Mouse (Mus musculus) liver, adult 2 months (tissue): ENCODE results near the gene Dock6. TPM values are rescaled to one million over a fixed set of nuclear protein-coding genes. Genes with fewer than 3 reads are reported as not detected.

Source experiments
- DNase-seq: peaks from one replicate; pipeline ENCODE4 v3.0.0-alpha.2; 2011; ENCODE audit warnings: low read depth, low spot score; ENCODE audit errors: extremely low read depth
- H3K27ac ChIP-seq: fragments of 200-500 bp; replicated peaks from 2 replicates; pipeline ENCODE4 v1.5.1; 2012; ENCODE audit warnings: low read depth, mild to moderate bottlenecking, control low read depth, inconsistent platforms, low read length; ENCODE audit not compliant: insufficient read depth
- H3K27me3 ChIP-seq: fragments of 200-500 bp; 2 replicates; pipeline ENCODE4 v1.6.1; 2012; ENCODE audit warnings: mild to moderate bottlenecking, moderate library complexity, low read length, inconsistent platforms; ENCODE audit not compliant: control insufficient read depth, insufficient read depth
- H3K36me3 ChIP-seq: fragments of 200-500 bp; 2 replicates; pipeline ENCODE4 v1.6.1; 2012; ENCODE audit warnings: low read length, inconsistent platforms; ENCODE audit not compliant: control insufficient read depth, insufficient read depth
- H3K4me1 ChIP-seq: fragments of 200-500 bp; 2 replicates; pipeline ENCODE4 v1.6.1; 2011; ENCODE audit warnings: low read length; ENCODE audit not compliant: control insufficient read depth, insufficient read depth
- H3K4me3 ChIP-seq: fragments of 200-500 bp; 2 replicates; pipeline ENCODE4 v1.5.1; 2011; ENCODE audit warnings: low read depth, mild to moderate bottlenecking, control low read depth, low read length, moderate library complexity; ENCODE audit not compliant: insufficient read depth
- H3K79me2 ChIP-seq: fragments of 200-500 bp; 2 replicates; pipeline ENCODE4 v1.6.1; 2012; ENCODE audit warnings: inconsistent platforms, mild to moderate bottlenecking, low read length, moderate library complexity; ENCODE audit not compliant: control insufficient read depth, insufficient read depth
- H3K9ac ChIP-seq: fragments of 200-500 bp; 2 replicates; pipeline ENCODE4 v1.6.1; 2012; ENCODE audit warnings: low read depth, mild to moderate bottlenecking, control low read depth, inconsistent platforms, low read length
- CTCF ChIP-seq: fragments of 200-500 bp; IDR thresholded peaks from 2 replicates; pipeline ENCODE4 v1.5.1; 2011; ENCODE audit warnings: low read depth, low read length, control low read depth
- POLR2A ChIP-seq: fragments of 200-500 bp; IDR thresholded peaks from 2 replicates; pipeline ENCODE4 v1.6.1; 2011; ENCODE audit warnings: low read length, control low read depth; ENCODE audit not compliant: insufficient read depth; ENCODE audit errors: extremely low read depth
- WGBS: fragments of 180-500 bp; shearing (Covaris S2); methylation state at CpG from one replicate; pipeline ENCODE4 v1.1.7; 2018; 5-methylcytosine and 5-hydroxymethylcytosine counted together
- polyA plus RNA-seq: library from polyadenylated mRNA; depleted of rRNA; stranded (reverse); fragments of >200 nt; gene quantifications from 2 replicates; pipeline ENCODE4 v1.2.3, GENCODE M21; 2012
- total RNA-seq: library from RNA; depleted of rRNA; stranded (reverse); fragments of >200 nt; gene quantifications from 2 replicates; pipeline ENCODE4 v1.2.3, GENCODE M21; 2014

The Dock6 gene
- total and polyA plus RNA-seq, 2 experiments: 8.5 to 33.9 TPM

- H3K4me3 ChIP-seq: peak within 1 kb of the TSS; percentile 58
- H3K79me2 ChIP-seq: no peaks in the 10 kb centered on the region; the same call in 1 of the 2 replicates
- H3K36me3 ChIP-seq: 0 out of 2 replicates have a peak, but pooled peaks cover 3% of the 10 kb centered on the region
- WGBS: 34% methylated on average over 15 of the region's 15 CpGs
- DNase-seq: peak; percentile 92
- H3K4me1 ChIP-seq: peaks cover 40% of the 10 kb centered on the region
- TF ChIP-seq CTCF: no peak
- peak; percentile 95 for TF ChIP-seq POLR2A
- peak within 1 kb of the TSS; percentile 88 for H3K27ac ChIP-seq
- peak within 1 kb of the TSS; percentile 72 for H3K9ac ChIP-seq
- no peaks in the 10 kb centered on the region for H3K27me3 ChIP-seq
Measured at GRCm38 (mm10) chr9:21835258-21835912, 17.1 kb downstream of the Dock6 start, which contains the start of gene Angptl8. Gene Angptl8, plus strand, starts transcription at chr9:21835510.

GRCm38 (mm10) chr9:21831558-21832240, 20.7 kb downstream of the Dock6 start:
- Histone ChIP-seq H3K79me2 (no peaks in the 10 kb centered on the region; the same call in 1 of the 2 replicates), H3K4me1 (peaks cover 36% of the 10 kb centered on the region), H3K4me3 (peak overlapping the region; percentile 59), H3K27me3 (no peaks in the 10 kb centered on the region), H3K36me3 (no peaks in the 10 kb centered on the region), H3K27ac (peak overlapping the region; percentile 90), H3K9ac (peak overlapping the region; percentile 53)
- 31% methylated on average over 20 of the region's 20 CpGs for WGBS
- DNase-seq: peak; percentile 92
- no peak for TF ChIP-seq CTCF
- no peak for TF ChIP-seq POLR2A

DNA sequence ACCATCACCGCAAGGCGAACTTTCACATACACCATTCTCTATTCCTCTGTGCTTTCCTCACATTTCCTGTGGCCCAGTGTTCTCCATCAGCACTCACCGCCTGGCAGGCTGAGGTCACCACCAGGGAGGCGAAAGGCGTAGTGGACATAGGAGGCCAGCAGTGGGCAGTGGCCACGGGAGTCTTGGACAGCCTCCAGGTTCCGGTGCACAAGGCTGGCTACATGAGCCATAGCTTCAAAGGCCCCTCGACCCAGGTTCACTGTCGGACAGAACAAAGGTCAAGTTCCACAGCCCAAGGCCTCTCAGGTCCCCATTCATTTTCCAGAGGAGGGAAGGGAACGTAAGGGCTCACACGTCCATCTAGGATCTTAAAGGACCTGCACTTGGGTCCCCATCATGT, 21.5 kb downstream of the Dock6 start:
- peaks cover 35% of the 10 kb centered on the region for H3K4me1 ChIP-seq
- peak overlapping the region; percentile 90 for H3K27ac ChIP-seq
- H3K36me3 ChIP-seq: no peaks in the 10 kb centered on the region
- peak; percentile 99 for DNase-seq
- H3K4me3 ChIP-seq: no peak overlapping the region
- no peaks in the 10 kb centered on the region; the same call in 1 of the 2 replicates for H3K79me2 ChIP-seq
- peak overlapping the region; percentile 53 for H3K9ac ChIP-seq
- TF ChIP-seq CTCF (peak; percentile 71), POLR2A (0 out of 2 replicates have a peak, but pooled peaks have one; percentile 7)
- 23% methylated on average over 11 of the region's 11 CpGs for WGBS
- H3K27me3 ChIP-seq: no peaks in the 10 kb centered on the region

DNA sequence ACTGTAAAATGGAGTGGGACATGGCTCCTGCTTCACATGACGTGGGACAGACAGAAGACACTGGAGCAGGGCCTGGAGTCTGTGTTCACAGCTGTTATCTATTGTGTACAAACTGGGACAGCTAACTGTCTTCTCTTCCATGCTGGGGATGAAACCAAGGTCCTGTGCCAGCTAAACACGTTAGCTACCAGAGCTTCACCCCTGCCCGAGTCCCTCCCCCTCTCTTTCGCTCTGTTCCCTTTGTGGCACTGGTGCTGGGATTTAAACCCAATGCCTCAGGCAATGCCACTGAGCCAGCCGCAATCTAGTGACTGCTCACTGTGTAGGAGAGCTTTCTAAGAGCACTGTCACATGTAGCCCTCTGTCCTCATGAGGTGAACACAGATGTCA, 22.0 kb downstream of the Dock6 start:
- 23% methylated on average over 5 of the region's 5 CpGs for WGBS
- H3K27ac ChIP-seq: peak overlapping the region; percentile 88
- TF ChIP-seq POLR2A (no peak), CTCF (no peak)

DNA sequence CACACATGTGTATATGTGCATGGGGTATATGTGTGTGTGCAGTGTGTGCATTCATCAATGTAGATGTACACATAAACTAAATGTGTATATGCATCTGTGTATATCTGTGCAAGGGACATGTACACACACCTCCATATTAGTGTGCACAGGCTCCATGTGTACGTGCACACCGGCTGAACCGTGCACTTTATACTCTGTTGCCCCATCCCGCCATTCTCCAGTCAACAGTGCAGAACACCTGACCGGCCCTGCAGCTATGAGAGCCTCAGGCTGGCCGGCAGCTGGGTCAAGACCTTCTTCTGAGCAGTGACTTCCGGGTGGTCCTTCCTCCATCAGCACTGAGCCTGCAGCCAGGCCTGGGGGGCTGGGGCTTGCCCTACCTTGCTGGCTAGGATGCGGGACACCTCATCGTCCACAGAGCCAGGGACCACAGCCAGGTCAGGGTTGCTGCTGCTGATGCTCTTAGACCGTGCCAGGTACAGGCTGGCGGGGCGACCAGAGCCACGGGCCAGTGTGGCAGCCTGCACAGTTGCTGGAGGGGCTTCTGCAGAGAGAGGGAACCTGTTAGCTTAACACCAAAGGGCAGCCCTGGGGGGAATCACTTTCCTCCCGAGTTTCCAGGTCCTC, 22.5 kb downstream of the Dock6 start:
- TF ChIP-seq POLR2A (no peak), CTCF (no peak)

More for the DNA sequence above, 22.0 kb downstream of the Dock6 start:
- Histone ChIP-seq H3K9ac (peak overlapping the region; percentile 27), H3K36me3 (no peaks in the 10 kb centered on the region), H3K79me2 (no peaks in the 10 kb centered on the region; the same call in 1 of the 2 replicates), H3K4me1 (peaks cover 35% of the 10 kb centered on the region), H3K4me3 (no peak overlapping the region), H3K27me3 (no peaks in the 10 kb centered on the region)
- peak; percentile 95 for DNase-seq

More for the DNA sequence above, 22.5 kb downstream of the Dock6 start:
- Histone ChIP-seq H3K9ac (peak overlapping the region; percentile 5), H3K79me2 (no peaks in the 10 kb centered on the region; the same call in 1 of the 2 replicates), H3K4me1 (peaks cover 34% of the 10 kb centered on the region), H3K36me3 (no peaks in the 10 kb centered on the region), H3K27ac (peak overlapping the region; percentile 88), H3K4me3 (peak overlapping the region; percentile 8; the same call in 1 of the 2 replicates), H3K27me3 (no peaks in the 10 kb centered on the region)
- WGBS: 23% methylated on average over 14 of the region's 14 CpGs
- DNase-seq: peak; percentile 60
